Mouse (Mus musculus) neutrophil, adult 65 days (primary cell): ENCODE data around the gene Stmnd1. TPM values are rescaled to one million over a fixed set of nuclear protein-coding genes. Genes with fewer than 3 reads are reported as not detected.

Experiments
- total RNA-seq: library from RNA; stranded (reverse); gene quantifications from 2 replicates; pipeline ENCODE4 v1.2.4, GENCODE M21; 2023

Gene Stmnd1
- not detected in 2 replicates for total RNA-seq

DNA sequence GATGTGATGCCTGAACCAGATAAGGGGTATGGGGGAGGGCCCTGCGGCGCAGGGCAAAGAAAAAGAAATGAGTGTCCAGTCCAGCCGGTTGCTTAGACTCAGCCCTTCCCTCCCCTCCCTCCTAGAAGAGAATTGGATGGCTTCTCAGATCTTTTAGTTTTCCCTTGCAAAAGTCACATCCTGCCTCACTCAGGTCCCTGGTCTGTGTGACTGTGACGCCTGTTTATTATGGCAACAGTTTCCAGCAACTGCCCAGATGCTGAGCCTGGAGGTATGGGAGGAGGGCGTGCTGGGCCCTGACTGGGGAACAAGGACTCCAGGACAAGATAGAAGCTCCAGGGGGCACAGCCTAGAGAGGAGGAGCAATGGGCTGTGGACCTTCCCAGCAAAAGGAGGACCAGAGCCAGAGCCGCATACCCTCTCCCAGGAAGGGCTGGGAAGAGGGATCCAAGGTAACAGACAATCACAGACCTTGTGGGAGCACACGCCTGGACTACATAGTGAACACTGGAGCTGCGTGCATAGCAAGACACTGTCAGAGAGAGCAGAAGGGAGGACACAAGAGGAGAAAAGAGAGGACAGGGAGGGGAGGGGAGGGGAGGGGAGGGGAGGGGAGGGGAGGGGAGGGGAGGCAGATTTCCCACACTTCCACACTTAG lies at the start of gene Stmnd1:
TSS of gene Stmnd1 (plus strand) at position 269 of the 658 bp plus-strand sequence.

Other genes with a start within 250 kb of the Stmnd1 start
- 1.0 and 1.1 TPM in 2 replicates for gene Rbm24, start 144.7 kb downstream of the Stmnd1 start, total RNA-seq
- gene Cap2, start 228.1 kb downstream of the Stmnd1 start, total RNA-seq = 51.5 and 57.5 TPM in 2 replicates